Mouse (Mus musculus) heart, embryonic 14.5 days (tissue): ENCODE data around the gene Zfp827. TPM values are rescaled to one million over a fixed set of nuclear protein-coding genes. Genes with fewer than 3 reads are reported as not detected.

Experiments used
- ATAC-seq: fragments of 200-750 bp; cut with Nextera tagmentation; 2 replicates; pipeline ENCODE4 v1.8.0; 2017; ENCODE audit warnings: low read depth, moderate TSS enrichment; ENCODE audit not compliant: insufficient number of reproducible peaks, insufficient read depth, low FRiP score
- H3K27ac ChIP-seq, 2 experiments: fragments of 200-500 bp in 1 of 2; fragments of 300-500 bp in 1 of 2; sonication (generic) in 1 of 2; replicated peaks in 1 of 2; 2 replicates each; pipeline ENCODE4 v1.5.1; 2012 to 2014; ENCODE audit warnings: low read depth in 2 of 2, low read length in 2 of 2, control low read depth in 1 of 2, mild to moderate bottlenecking in 1 of 2, mixed read lengths in 1 of 2; ENCODE audit not compliant: control insufficient read depth in 1 of 2, insufficient read depth in 1 of 2
- H3K27me3 ChIP-seq: fragments of 300-500 bp; sonication (generic); 2 replicates; pipeline ENCODE4 v1.6.1; 2014; ENCODE audit warnings: mild to moderate bottlenecking, low read length, control low read depth; ENCODE audit not compliant: control insufficient read depth, insufficient read depth
- H3K36me3 ChIP-seq: fragments of 300-500 bp; sonication (generic); 2 replicates; pipeline ENCODE4 v1.6.1; 2014; ENCODE audit warnings: mild to moderate bottlenecking, control low read depth, low read length, mixed read lengths; ENCODE audit not compliant: control insufficient read depth, insufficient read depth
- H3K4me1 ChIP-seq, 2 experiments: fragments of 200-500 bp in 1 of 2; fragments of 300-500 bp in 1 of 2; sonication (generic) in 1 of 2; 2 replicates each; pipeline ENCODE4 v1.6.1; 2012 to 2014; ENCODE audit warnings: low read length in 2 of 2, control low read depth in 1 of 2, mixed read lengths in 1 of 2; ENCODE audit not compliant: control insufficient read depth in 2 of 2, insufficient read depth in 2 of 2
- H3K4me2 ChIP-seq: fragments of 300-500 bp; sonication (generic); 2 replicates; pipeline ENCODE4 v1.6.1; 2014; ENCODE audit warnings: mild to moderate bottlenecking, low read length
- H3K4me3 ChIP-seq, 2 experiments: fragments of 200-500 bp in 1 of 2; fragments of 300-500 bp in 1 of 2; sonication (generic) in 1 of 2; 2 replicates each; pipeline ENCODE4 v1.5.1; 2012 to 2014; ENCODE audit warnings: low read length in 2 of 2, mild to moderate bottlenecking in 2 of 2, control low read depth in 1 of 2, low read depth in 1 of 2, moderate library complexity in 1 of 2; ENCODE audit not compliant: control insufficient read depth in 1 of 2, insufficient read depth in 1 of 2
- H3K9ac ChIP-seq: fragments of 300-500 bp; sonication (generic); 2 replicates; pipeline ENCODE4 v1.6.1; 2014; ENCODE audit warnings: mild to moderate bottlenecking, low read length
- H3K9me3 ChIP-seq: fragments of 300-500 bp; sonication (generic); 2 replicates; pipeline ENCODE4 v1.6.1; 2016; ENCODE audit warnings: low read length, control low read depth; ENCODE audit not compliant: control insufficient read depth
- WGBS: fragments of 180-500 bp; shearing (Covaris S2); extraction: QIAGEN DNeasy Blood & Tissue Kit; methylation state at CpG from one replicate; pipeline ENCODE4 v1.1.7; 2014; 5-methylcytosine and 5-hydroxymethylcytosine counted together
- polyA plus RNA-seq: library from polyadenylated mRNA; unstranded; fragments of >200 nt; fragmentation: Nextera tagmentation; extraction: Ambion mirVana; gene quantifications from 2 replicates; pipeline ENCODE4 v1.2.1, GENCODE M21; 2014

The Zfp827 gene
- polyA plus RNA-seq, 1 experiment from 2014 or later: 10.2 TPM

DNA sequence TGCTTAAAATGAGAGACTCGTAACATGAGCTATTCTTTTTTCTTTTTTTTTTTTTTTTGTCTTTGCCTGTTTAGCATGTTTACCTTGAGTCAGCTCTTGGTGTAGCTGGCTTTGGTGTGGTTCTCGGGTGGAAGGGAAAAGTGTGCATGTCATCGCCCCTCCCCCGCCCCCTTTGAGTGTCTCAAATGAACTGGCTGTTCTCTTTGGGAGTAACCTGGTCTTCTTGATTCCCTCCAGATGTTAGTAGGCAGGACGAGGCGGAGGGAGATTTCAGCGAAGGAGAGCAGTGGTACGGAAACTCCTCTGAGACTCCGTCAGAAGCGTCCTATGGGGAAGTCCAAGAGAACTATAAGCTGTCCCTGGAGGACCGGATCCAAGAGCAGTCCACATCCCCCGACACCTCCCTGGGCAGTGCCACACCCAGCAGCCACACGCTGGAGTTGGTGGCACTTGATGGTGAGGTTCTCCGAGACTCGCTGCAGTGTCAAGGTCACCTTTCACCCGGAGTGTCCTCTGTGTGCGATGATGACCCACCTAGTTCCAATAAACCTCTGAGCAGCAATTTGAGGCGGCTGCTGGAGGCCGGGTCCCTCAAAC is 31.9 kb downstream of the Zfp827 start:
- Histone ChIP-seq H3K27me3 (no peaks in the 10 kb centered on the region), H3K4me2 (no peak overlapping the region), H3K9me3 (no peaks in the 10 kb centered on the region), H3K4me3 (no peak overlapping the region), H3K36me3 (peaks cover 40% of the 10 kb centered on the region), H3K4me1 (peaks cover 15 to 21% of the 10 kb centered on the region in 2 experiments), H3K27ac (no peak overlapping the region; a peak in 1 of 4 replicates), H3K9ac (no peak overlapping the region)
- no peak for ATAC-seq
- WGBS: 70% methylated on average over 19 of the region's 19 CpGs

DNA sequence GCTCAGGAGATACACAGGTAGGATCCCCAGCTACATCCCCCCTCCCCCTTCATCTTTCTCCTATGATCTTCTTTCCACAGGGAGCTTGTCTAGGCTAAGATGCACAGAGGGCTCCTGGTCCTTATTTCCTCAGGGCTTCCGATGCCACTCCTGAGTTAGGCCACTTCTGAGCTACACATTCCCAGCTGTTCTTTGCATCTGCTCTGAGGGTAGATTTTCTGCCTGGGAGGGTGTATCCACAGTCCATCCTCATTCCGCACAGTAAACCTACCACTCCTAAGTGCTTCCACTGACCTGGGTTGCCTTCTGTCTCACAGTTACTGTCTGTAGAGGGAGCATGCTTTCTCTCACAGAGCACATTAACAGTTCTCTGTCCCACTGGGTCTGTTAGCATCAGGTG is 37.7 kb downstream of the Zfp827 start:
- no peak overlapping the region for H3K4me3 ChIP-seq
- H3K9me3 ChIP-seq: no peaks in the 10 kb centered on the region
- no peak overlapping the region for H3K4me2 ChIP-seq
- H3K9ac ChIP-seq: no peak overlapping the region
- ATAC-seq: no peak
- H3K27ac ChIP-seq: no peak overlapping the region
- WGBS: 90% methylated on average over 2 of the region's 2 CpGs
- peaks cover 66% of the 10 kb centered on the region for H3K36me3 ChIP-seq
- H3K27me3 ChIP-seq: no peaks in the 10 kb centered on the region
- peaks cover 0 to 2% of the 10 kb centered on the region in 2 experiments; a peak in 1 of 4 replicates for H3K4me1 ChIP-seq

DNA sequence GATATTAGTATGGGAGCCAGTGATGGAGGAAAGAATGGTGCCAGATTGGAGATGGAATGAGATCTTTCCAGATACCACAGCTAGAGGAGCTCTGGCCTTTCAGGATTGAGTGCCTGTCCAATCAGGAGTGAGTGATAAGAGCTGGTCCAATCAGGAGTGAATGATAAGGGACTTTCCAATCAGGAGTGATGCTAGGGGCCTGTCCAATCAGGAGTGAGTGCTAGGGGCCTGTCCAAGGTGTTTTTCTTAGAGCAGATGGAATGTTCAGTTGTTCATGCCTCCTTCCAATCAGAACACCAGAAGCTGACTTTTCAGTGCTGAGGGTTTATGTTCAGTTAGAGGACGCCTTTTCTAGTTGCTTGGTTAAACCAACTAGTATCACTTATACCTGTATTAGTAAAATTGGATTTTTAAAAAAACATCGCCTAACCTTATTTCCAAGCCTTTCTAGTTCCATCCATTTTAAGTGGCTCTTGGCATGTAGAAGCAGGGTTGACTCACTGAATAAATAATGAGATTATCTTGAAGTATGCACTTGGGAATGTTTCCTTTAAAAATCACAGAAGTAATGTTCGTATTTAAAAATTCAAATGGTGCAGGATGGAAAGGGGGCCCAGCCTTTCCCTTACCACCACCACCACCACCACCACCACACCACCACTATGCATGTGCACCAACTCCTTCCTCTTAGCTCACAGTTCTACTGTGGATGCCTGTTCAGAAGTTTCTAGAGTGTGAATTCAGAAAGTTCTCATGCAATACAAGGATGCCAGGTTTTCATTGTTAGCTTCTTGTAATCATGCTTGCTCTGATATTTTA is 39.8 kb downstream of the Zfp827 start:
- H3K36me3 ChIP-seq: peaks cover 61% of the 10 kb centered on the region

DNA sequence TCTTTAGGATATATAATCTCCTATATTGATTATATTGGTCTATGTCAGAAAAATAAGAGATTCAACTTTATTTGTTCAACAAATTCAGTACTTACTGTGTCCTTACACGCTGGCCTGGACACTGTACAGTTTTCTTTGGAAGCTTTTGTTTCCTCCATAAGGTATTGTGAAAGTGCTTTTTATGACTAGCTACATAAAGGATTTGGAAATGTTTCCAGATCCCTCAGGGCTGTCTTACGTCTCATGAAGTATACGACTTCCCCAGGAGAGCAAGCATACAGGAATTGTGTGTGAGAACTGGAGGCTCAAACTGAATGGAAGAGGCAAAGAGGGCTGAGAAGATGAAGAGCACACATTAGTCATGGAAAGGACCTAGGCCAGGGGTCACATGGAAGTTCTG is 45.1 kb downstream of the Zfp827 start:
- peaks cover 71% of the 10 kb centered on the region for H3K36me3 ChIP-seq
- no peaks in the 10 kb centered on the region for H3K4me1 ChIP-seq
- H3K4me3 ChIP-seq: no peak overlapping the region
- no peak overlapping the region for H3K4me2 ChIP-seq
- WGBS: 82% methylated on average over 3 of the region's 3 CpGs
- no peaks in the 10 kb centered on the region for H3K27me3 ChIP-seq
- H3K9me3 ChIP-seq: no peaks in the 10 kb centered on the region
- ATAC-seq: no peak
- no peak overlapping the region for H3K27ac ChIP-seq
- no peak overlapping the region for H3K9ac ChIP-seq

More for the DNA sequence above, 39.8 kb downstream of the Zfp827 start:
- H3K4me3 ChIP-seq: no peak overlapping the region
- no peaks in the 10 kb centered on the region for H3K27me3 ChIP-seq
- no peak overlapping the region for H3K9ac ChIP-seq
- peaks cover 0 to 2% of the 10 kb centered on the region in 2 experiments; a peak in 1 of 4 replicates for H3K4me1 ChIP-seq
- no peak overlapping the region for H3K4me2 ChIP-seq
- no peak for ATAC-seq
- no peak overlapping the region for H3K27ac ChIP-seq
- H3K9me3 ChIP-seq: no peaks in the 10 kb centered on the region
- WGBS: 84% methylated on average over 3 of the region's 3 CpGs

DNA sequence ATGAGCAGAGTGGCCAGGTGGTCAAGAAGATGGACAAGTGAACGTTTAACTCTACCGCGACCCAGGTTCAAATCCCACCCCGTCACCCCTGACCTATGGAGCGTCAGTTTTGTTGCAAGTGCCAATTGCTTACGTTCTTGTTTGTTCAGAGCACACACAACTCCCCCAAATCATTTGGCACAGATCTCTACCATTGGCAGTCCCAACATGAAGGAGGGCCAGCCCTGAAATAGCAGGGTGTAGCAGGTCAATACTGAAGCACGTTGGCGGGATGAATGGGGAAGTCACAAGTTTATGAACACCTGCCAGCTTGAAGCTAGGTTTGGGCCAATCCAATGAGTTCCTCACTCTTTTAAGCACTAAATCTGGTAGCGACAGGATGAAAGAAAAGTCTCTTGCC is 46.7 kb downstream of the Zfp827 start:
- Histone ChIP-seq H3K9ac (no peak overlapping the region), H3K4me2 (no peak overlapping the region), H3K4me3 (no peak overlapping the region), H3K36me3 (peaks cover 80% of the 10 kb centered on the region), H3K4me1 (peaks cover 0 to 2% of the 10 kb centered on the region in 2 experiments; a peak in 1 of 4 replicates), H3K27me3 (no peaks in the 10 kb centered on the region), H3K9me3 (no peaks in the 10 kb centered on the region), H3K27ac (no peak overlapping the region)
- no peak for ATAC-seq
- 90% methylated on average over 9 of the region's 9 CpGs for WGBS

DNA sequence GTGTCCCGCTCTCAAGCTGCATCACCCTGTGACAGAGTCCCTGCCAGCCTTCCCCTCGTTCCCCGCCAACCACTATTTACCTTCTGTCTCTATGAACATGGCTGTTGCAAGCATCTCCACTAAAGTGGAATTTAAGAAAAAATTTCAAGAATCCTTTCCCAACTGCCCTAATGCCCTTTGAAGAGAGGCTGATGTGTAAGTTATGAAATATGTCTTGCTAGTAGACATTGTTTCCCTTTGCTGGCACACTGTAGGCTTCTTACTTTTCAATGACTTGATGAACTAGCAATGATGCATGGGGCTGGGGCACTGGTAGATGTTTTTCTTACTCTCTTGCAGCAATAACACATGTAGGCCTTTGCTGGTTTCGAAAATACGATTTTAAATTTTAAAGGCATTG is 49.0 kb downstream of the Zfp827 start:
- Histone ChIP-seq H3K36me3 (peaks cover 59% of the 10 kb centered on the region), H3K4me3 (no peak overlapping the region), H3K9me3 (no peaks in the 10 kb centered on the region), H3K9ac (no peak overlapping the region), H3K4me2 (no peak overlapping the region), H3K27me3 (no peaks in the 10 kb centered on the region), H3K27ac (no peak overlapping the region), H3K4me1 (peaks cover 10 to 20% of the 10 kb centered on the region in 2 experiments)
- 89% methylated on average over 5 of the region's 5 CpGs for WGBS
- ATAC-seq: no peak

DNA sequence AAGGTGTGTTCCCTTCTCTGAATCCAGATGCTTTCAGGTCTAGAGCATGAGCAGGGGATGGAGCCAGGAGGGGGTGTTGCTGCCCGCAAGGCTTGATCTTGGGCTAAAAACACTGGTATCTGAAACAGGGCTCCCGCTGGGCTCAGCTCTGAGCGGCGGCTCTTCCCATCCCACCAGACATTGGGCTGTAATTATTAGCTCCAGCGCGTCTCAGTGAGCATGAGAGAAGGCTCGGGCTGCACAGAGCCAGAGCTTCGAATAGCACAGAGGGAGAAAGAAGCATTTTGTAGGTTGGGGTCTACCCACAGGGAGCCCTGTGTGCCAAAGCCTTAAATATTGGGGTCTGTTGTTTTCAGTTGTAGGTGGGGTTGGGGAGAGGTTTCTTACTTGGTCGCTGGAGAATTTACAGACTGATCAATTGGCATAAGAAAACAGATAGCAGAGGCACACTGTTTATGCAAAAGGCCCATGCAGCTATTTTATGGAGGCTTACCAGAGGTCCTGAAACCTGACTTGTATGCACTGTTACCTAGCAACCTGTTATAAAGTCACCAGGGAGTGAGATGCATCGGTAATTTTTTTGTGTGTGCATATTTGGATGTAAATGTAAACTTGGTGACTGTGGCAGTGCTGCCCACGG is 50.4 kb downstream of the Zfp827 start:
- Histone ChIP-seq H3K9ac (0 out of 2 replicates have a peak overlapping the region, but pooled peaks have one; percentile 4), H3K4me1 (peaks cover 23 to 34% of the 10 kb centered on the region in 2 experiments), H3K27me3 (no peaks in the 10 kb centered on the region), H3K4me3 (no peak overlapping the region), H3K4me2 (no peak overlapping the region), H3K27ac (no peak overlapping the region), H3K36me3 (peaks cover 55% of the 10 kb centered on the region), H3K9me3 (no peaks in the 10 kb centered on the region)
- WGBS: 61% methylated on average over 11 of the region's 11 CpGs
- ATAC-seq: no peak
